Mouse (Mus musculus) liver, adult 10 weeks (tissue): ENCODE measurements around the gene Sacs. TPM values are rescaled to one million over a fixed set of nuclear protein-coding genes. Genes with fewer than 3 reads are reported as not detected.

Source experiments
- polyA plus RNA-seq: library from polyadenylated mRNA; stranded (reverse); fragments of 350-450 nt; fragmentation: Illumina TruSeq; extraction: RNeasy Lipid Tissue Mini Kit (QIAGEN cat#74804); gene quantifications from one replicate; pipeline ENCODE4 v1.2.3, GENCODE M21; 2014; ENCODE audit warnings: low read depth, low replicate concordance

Sacs gene
- polyA plus RNA-seq, result 0.50 TPM

GRCm38 (mm10) chr14:61137994-61138726 lies at the start of gene Sacs:
Gene Sacs, plus strand, starts transcription at chr14:61138457.

GRCm38 (mm10) chr14:61258352-61258751 lies 120.1 kb downstream of the Sacs start, which contains the start of gene Sgcg:
Gene Sgcg, minus strand, starts transcription at chr14:61258490.

Other genes with a start within 250 kb of the Sacs start
- 3.4 TPM for gene Tnfrsf19, start 92.0 kb upstream of the Sacs start, polyA plus RNA-seq
- not detected for gene Sgcg, start 120.0 kb downstream of the Sacs start, polyA plus RNA-seq
- 0.53 TPM for gene Arl11, start 171.3 kb downstream of the Sacs start, polyA plus RNA-seq
- gene Ebpl, start 222.0 kb downstream of the Sacs start, polyA plus RNA-seq, result 23.9 TPM